Mouse (Mus musculus) thymus, postnatal 36 days (tissue): ENCODE data around the gene Entpd3.
A peak's percentile ranks its signal among the peaks of the same experiment; 100 is the strongest.
"Not testable (repeated sequence)": the region's sequence is repeated elsewhere in the genome, so short reads cannot be mapped to it uniquely, and the experiment has no call there.

Experiments used
- DNase-seq, 2 experiments: peaks; one replicate each; pipeline ENCODE4 v3.0.0; 2022; ENCODE audit warnings: mixed read lengths in 2 of 2

Entpd3 gene

DNA sequence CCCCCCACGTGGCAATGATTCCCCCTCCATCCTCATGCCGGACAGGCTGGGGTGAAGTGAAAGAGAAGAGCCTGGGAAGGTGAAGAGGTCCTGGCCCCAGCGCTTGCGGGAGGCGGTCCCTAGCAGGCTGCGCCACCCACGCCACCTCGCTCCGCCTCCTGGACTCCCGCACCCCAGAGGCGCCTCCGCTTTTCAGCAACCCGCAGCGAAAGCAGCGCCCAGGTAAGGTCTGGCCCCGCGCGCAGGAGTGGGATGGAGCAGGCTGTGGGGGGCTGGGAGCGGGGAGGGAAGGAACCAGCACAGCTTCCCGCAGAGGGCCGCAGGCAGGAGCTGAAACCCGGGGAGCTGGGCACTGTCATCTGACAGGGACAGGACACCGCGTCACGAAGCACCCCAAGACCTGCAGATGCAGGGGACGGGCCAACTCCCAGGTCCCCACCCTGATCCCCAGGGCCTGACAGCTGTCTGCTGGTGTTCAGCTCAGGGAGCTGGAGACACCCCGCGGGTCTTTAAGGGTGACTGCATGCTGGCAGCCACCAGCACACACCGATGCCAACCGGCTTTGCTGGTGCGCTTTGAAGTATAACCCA is at the start of gene Entpd3:
Gene Entpd3, plus strand, starts transcription at position 157 of the 590 bp plus-strand sequence.
- peak; percentile 13 to 19 for DNase-seq

DNA sequence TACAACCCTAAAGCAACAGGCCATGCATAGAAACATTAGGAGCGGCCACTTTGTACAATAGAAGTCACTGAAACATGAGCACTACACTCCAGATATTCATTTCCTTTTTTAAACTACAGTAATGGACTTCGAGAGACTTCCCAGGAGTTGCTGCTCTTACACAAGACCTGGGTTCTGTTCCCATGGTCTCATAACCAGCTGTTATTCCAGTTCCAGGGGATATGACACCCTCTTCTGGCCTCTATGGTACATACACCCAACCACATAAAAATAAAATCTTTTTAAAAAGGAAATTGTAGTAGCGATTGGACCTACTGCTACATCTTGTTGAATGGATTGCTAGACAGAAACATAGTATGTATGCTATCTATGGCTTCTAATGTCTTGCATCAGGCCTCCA is 48.1 kb upstream of the Entpd3 start:
- DNase-seq: no peak

DNA sequence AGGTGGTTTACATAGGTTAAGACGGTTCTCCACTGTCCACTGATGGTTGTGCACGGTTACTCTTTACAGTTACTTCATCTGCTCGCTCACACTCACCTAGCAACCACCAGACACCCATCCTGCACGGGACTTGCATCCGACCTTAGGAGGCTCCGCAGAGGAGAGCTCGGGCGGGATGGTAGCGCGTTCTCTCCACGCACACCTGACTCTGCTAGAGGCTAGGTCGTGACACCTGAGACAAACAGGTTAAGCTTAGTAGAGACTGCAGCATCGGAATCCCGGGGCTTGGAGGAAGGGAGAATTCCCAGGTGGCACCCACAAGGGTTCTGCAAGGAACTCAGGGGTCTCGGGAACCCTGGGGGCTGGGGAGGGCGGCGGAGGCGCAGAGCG is 47.6 kb upstream of the Entpd3 start, which contains the start of gene Eif1b:
Gene Eif1b, plus strand, starts transcription at position 223 of the 390 bp plus-strand sequence.
- no peak for DNase-seq

DNA sequence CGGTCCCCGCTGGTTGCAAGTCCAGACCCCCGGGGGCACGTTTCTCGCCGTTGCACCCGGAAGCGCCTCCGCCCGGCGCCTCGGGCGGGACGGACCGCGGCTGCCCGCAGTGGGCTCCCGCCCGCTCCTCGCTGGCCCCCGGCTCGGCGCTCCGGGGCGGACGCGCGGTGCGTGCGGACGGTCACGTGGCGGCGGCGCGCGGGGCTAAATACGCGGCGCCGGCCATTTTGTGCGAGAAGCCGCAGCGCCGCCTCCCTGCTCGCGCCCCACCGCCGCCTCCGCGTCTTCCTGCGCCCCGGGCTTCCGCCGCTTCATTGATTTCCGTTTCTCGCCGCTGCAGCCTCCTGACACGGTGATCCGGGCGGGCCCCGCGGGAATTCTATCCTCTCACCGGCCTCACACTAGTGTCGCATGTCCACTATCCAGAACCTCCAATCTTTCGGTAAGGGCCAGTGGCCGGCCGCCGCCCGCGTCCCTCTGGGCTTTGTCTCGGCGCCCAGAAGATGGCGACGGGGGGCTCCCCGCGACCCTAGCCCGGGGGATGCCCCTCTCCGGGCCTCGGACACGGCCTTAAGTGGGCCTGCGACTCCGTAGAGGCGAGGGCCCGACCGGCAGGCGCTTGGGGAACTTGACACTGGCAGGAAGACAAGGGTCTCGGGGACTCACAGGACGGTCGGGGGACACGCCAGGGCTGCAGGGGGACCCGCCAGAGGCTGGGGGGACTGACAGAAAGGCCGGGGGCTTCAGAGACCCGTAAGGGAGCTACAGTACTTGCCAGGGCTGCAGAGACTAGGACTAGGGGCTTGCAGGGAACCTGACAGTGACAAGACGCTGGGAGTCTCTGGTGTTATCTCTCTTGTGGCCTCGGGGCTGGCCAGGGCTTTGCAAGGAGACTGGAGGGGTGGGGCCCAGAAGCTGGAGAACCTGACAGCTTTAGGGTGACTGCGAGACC is 46.9 kb upstream of the Entpd3 start:
- DNase-seq: peak; percentile 83 to 86

DNA sequence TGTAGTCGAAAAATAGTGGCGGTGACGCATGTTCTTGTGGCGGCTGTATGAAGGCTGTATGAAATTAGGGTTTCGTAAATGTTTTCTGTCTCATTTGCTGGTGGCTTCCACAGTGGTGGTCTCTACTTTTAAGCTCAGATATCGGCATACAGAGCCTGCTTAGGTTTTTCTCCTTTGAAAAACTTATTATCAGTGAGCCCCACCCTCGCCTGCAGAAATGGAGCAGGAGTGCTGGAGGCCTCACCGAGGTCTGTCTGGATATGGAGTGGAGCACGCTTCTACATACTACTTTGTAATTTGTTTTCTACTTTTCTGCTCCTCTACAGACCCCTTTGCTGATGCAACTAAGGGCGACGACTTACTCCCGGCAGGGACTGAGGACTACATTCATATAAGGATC is 45.8 kb upstream of the Entpd3 start:
- no peak for DNase-seq

GRCm38 (mm10) chr9:120496691-120497090 is 42.9 kb upstream of the Entpd3 start:
- DNase-seq: peak; percentile 37 to 50

DNA sequence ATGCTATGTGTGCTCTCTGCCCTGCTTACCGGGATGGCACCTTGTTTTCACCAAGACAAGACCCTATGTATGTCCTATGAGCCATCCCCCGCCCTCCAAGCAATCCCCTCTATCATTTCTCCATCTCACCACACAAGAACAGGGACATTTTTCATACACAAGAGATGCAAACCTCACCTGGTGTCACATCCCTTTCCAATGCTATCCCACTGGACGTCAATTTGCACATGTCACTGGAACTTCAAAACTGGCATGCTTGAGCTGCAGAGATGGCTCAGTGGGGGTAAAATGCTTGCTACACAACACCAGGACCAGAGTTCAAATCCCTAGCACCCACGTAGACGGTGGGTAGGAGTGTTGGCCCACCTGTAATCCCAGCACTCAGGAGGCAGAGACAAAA is 41.6 kb upstream of the Entpd3 start:
- DNase-seq: no peak

DNA sequence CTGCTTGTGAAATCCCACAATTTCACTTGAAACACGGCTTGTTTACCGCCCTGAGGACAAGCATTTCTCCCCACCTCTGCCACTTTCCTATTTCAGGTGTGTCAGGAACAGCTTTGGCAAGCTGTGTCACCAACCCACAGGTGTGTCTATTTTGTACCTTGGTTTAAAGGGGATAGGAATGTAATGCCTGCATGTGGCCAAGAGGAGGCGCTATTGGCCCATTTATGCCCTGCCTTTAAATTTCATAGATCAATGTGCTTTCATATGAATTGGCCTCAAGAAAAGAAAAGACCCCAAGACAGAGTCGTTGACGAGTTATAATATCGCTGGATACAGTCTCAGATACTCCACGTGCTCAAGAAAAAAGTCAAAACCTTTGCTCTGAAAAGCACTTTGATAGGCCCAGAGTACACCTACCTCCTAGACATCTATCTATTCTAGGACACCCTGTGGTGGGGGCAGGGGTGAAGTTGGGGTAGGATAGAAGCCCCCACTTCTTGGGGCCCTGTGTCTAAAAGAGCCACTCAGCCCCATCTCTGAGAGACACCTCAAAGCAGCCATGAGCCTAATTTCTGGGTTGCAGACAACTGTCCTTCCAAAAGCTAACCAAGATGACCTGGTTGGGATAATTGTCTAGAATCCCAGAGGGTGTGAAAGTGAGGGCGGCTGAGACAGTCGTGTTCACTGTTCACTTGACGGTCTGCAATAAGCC is 38.3 kb upstream of the Entpd3 start:
- no peak for DNase-seq

DNA sequence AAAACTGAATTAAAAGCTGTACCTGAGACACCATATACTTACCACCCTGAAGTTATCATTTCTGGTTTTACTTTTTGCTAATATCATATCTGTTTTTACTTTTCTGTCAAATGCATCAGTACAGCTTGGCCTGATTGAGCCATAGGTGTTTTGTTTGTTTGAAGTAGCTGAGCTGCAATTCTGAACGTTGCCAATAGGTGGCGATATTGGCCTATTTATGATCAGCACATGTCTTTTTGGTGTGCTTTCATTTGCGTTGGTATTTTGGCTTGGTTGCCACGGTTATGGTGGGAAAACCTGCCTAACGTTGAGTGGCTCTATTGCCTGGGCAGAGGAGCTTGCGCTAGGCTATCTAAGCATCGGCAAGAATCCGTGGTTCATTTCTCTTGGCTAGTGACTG is 37.6 kb upstream of the Entpd3 start:
- peak; percentile 58 to 73 for DNase-seq

GRCm38 (mm10) chr9:120504423-120504822 is 35.2 kb upstream of the Entpd3 start:
- DNase-seq: no peak

GRCm38 (mm10) chr9:120511781-120512180 is 27.8 kb upstream of the Entpd3 start:
- DNase-seq: peak in 1 of 2 experiments; percentile 27

DNA sequence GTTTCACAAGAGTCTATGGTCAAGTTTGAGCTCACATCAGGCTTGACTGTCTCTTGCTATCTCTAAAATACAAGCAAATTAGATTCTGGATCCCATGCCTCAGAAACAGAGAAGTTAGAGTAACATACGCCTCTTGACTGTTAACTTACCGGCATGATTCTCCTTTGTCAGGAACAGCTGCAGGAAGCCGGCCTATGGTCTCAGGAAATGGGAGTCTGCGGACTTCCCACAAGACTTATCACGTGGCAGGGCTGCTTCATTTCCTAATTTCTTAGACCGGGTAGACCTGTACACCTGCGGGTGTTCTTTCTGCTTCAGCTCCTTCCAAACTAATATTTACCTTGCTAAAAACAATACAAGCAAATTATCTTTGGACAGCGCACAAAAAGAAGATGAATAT is 22.9 kb upstream of the Entpd3 start:
- DNase-seq: no peak

GRCm38 (mm10) chr9:120518946-120519345 is 20.7 kb upstream of the Entpd3 start:
- DNase-seq: no peak

DNA sequence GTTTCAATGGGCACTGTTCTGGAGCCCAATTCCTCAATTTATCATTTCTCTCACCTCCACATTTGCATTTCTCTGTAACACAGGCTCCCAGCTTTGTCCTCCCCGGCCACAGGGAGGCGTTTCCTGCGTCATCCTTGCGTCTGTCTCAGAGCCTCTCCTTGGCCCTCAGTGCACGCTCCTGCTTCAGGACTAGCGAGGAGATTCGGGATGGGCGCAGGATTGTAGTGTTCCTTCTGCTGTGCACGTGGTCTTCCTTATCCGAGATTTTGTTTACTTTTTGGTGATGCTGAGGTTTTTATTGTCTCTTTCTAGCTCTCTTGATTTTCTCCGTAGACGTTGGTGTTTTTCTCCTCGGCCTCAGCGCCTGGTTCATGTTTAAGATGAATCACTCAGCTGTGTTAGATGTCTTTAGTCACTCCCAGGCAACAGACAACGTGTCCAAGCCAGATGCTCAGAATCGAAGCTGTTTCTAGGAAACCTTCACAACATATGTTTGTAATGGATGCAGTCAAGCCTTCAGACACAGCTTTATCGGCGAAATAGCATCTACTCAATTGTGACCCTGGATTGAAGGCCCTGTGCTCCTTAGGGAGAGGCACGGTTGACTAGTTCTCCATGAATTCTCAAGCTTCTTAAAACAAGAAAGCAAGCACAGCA is 20.0 kb upstream of the Entpd3 start:
- DNase-seq: no peak

DNA sequence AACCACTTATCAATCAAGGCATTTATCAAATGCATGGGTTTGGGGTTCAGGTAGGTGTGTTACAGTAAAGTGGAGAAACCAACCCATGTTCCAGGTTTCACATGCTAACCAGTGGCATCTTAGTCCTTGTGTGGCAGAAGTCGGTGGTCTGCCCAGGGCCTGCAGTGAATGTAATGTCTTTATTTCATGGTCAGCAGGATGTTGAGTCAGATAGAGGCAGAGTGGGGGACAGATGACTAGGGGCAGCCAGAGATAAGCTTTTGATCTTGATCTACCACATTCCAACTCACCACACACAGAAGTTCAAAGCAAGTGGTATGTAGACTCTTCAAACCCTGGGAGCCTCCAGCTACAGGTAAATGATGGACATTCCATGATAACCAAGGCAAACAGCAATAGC is 18.5 kb upstream of the Entpd3 start:
- no peak for DNase-seq

DNA sequence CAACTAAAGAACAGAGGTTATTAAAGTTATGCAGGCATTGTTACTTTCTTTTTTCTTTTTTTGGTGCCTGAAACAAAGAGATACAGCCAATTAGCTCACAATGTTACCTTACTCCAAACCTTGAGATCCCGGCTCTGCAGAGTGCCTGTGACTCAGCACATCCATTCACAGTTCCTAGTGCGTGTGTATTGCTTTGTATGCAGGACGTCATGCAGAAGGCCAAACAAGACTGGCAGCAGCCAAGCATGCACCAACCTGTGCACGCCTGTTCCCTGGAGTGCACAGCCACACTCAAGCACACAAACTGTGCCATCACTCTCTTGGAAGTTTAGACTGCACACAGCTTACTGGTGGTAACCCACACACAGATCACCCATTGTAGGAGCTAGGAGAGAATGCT is 12.3 kb upstream of the Entpd3 start:
- DNase-seq: no peak

GRCm38 (mm10) chr9:120527919-120528318 is 11.7 kb upstream of the Entpd3 start:
- no peak for DNase-seq

DNA sequence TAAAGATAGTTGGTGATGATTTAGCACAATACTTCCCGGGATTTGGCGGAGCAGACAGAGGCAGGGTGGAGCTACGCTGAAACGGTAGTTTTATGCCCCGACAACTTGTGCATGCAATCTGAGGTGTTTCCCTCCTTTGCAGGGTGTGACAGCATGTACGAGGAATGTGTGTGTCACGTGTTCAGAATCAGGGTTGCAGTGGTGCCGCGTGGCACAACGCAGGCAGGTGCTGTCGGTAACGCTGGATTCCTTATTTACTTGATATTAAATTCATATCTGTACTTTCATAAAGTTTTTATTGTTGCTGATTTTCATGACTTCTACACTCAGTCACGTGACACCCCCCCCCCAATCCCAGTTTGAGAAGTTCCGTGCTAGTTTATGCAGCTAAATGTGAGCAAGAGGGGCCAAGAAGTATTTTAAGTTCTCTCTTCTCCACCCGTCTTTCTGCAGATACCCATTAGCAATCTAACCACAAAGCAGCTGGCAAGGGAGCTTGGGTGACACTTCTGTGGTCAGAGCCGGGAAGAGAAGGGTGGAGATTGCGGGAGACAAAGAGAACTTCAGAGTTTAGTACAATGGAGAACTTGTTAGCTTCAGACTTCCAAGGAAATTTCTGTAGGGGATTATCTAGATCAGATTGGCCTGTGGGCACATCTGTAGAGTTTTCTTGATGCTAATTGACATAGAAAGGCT is 10.7 kb upstream of the Entpd3 start:
- no peak for DNase-seq

DNA sequence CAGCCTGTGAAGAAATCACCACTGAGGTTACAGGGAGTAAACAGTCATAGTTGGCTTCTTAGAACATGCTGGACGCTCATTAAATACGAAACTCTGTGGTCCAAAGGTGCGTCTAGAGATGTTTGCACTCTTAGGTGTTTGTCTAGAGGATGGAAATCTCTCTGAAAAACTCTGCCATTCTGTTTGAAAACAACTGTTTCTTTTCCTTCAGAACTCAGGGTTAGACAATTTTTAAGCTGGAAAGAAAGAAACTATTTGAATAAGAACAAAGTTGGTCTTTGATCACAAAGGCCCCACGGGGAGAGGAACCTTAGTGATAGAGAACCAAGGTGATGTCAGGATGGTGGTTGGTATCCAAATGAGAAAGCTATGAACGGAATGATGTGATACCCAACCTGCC is 9.1 kb upstream of the Entpd3 start:
- DNase-seq: no peak

DNA sequence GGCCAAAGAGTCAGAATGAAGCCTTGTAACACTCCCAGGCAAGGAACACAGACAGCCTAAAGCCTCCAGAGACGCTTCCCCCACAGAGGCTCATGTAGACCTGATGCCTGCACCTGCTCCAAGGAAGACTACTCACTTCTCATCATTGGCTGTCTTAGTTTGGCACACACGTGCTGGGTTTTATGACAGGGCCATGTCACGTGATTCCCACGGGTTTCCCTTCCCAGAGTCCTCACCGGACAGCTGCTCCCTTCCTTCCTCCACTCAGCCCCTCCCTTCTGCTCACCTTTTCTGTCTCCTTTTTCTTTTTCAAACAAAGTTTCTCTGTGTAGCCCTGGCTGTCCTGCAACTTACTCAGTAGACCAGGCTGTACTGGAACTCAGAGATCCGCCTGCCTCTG is 7.6 kb upstream of the Entpd3 start:
- no peak for DNase-seq

- DNase-seq: no peak
Measured at GRCm38 (mm10) chr9:120532691-120533090, 6.9 kb upstream of the Entpd3 start.

DNA sequence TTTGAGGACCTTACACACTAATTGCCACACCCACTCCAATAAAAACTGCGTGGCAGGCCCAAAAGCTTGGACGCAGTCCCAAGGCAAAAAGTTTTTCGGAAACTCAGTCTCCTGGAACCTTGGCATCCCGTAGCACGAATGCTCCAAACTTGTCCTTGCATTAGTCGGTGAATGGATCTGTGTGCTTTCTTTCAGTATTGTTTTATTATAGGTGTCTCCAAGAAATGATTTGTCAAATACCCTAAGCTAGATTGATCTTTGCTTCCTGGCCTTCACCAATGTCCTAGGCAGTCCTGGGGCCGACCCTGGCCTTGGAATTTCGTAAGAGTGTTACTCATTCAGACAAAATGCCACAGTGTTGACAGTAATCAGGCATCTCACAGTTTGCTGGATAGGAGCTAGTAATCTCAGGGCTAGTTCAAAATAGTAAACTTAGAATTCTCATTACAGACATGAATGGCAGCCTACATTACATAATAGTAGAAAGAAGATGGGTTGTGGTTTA is 6.1 kb upstream of the Entpd3 start:
- not testable (repeated sequence) for DNase-seq
